29 mouse cellular contexts compared by ENCODE assay signal in the genomic region with DNA sequence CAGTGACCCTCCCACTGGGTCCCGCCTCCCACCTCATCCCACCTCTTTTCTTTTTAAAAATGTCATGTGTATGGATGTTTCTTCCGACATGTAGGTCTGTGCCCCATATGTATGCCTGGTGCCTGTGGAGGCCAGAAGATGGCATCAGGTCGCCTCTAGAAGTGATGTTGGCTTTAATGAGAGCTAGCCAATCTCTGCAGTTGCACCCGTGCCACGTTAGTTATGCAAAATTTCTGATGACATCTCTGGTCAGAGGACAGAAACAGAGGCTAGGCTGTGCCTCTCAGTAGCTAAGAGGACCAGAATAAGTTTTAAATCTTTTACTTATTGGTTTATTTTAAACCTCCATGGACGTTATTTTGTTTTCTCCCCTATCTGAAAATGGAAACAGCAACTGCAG.
DNase-seq lines count a peak whose midpoint lies in the region; ATAC-seq and TF ChIP-seq lines count a peak whose summit lies in the region.
"Had no signal": no experiment of that assay in that cellular context is flagged by ENCODE, and none has a peak within 500 bp of the region (broad histone marks: within the 10 kb centered on the region; RNA-seq: fewer than 3 reads in every experiment).

No protein-coding gene starts in this region.

- 60% methylated on average over 6 of the region's 6 CpGs for WGBS in liver, postnatal 0 days (ENCODE audit: insufficient replicate concordance)
- 55% methylated on average over 6 of the region's 6 CpGs for WGBS in liver, embryonic 12.5 days (ENCODE audit: insufficient replicate concordance)
- 70% methylated on average over 6 of the region's 6 CpGs for WGBS in stomach, postnatal 0 days
- 73% methylated on average over 6 of the region's 6 CpGs for WGBS in midbrain, embryonic 16.5 days

- no peaks in the 10 kb centered on the region for H3K27me3 ChIP-seq in liver, postnatal 0 days (ENCODE audit: insufficient read depth, low read length)
- H3K27me3 ChIP-seq in liver, embryonic 12.5 days (replicated peaks): peaks cover 8% of the 10 kb centered on the region; the same call in 1 of the 2 replicates
- peaks cover 2% of the 10 kb centered on the region for H3K27me3 ChIP-seq in CH12.LX (replicated peaks)
- no peaks in the 10 kb centered on the region for H3K27me3 ChIP-seq in stomach, postnatal 0 days (ENCODE audit: control insufficient read depth, insufficient read depth, low read length)
- no peaks in the 10 kb centered on the region for H3K27me3 ChIP-seq in midbrain, embryonic 16.5 days (ENCODE audit: control insufficient read depth, insufficient read depth, low read depth, low read length)
- H3K27me3 ChIP-seq: embryonic facial prominence, embryonic 15.5 days; forebrain, embryonic 12.5 days; heart, embryonic 15.5 days; hindbrain, embryonic 12.5 days; limb, embryonic 12.5 days; midbrain, embryonic 15.5 days; neural tube, embryonic 12.5 days had no signal

- H3K36me3 ChIP-seq in liver, postnatal 0 days (replicated peaks; ENCODE audit: insufficient read depth, low read length): no peaks in the 10 kb centered on the region
- no peaks in the 10 kb centered on the region for H3K36me3 ChIP-seq in liver, embryonic 12.5 days
- H3K36me3 ChIP-seq in CH12.LX (replicated peaks in 1 of 2; ENCODE audit: control insufficient read depth in 1 of 2, insufficient read depth in 1 of 2, low read length in 1 of 2): no peaks in the 10 kb centered on the region
- no peaks in the 10 kb centered on the region for H3K36me3 ChIP-seq in stomach, postnatal 0 days (ENCODE audit: control insufficient read depth, insufficient read depth, low read length)
- no peaks in the 10 kb centered on the region for H3K36me3 ChIP-seq in midbrain, embryonic 16.5 days (ENCODE audit: control insufficient read depth, insufficient read depth, low read length)
- H3K36me3 ChIP-seq: embryonic facial prominence, embryonic 15.5 days; forebrain, embryonic 12.5 days; heart, embryonic 10.5 days; heart, embryonic 15.5 days; hindbrain, embryonic 12.5 days; limb, embryonic 12.5 days; liver, embryonic 15.5 days; midbrain, embryonic 10.5 days; midbrain, embryonic 15.5 days; neural tube, embryonic 12.5 days had no signal

- no peak for DNase-seq in gastrocnemius, adult 2 months
- DNase-seq in gastrocnemius, postnatal 36 days: no peak
- DNase-seq in liver, postnatal 0 days: no peak
- no peak for DNase-seq in CH12.LX (ENCODE audit: extremely low read depth)
- DNase-seq in stomach, postnatal 0 days (ENCODE audit: low spot score): no peak
- DNase-seq: adrenal gland, postnatal 25 days; cerebellum, adult 11-12 months; cerebellum, adult 9-11 months; forebrain, postnatal 0 days; gastrocnemius, postnatal 10 days; kidney, adult 11 months; kidney, postnatal 25 days; right cerebral cortex, postnatal 4 days; thymus, postnatal 14 days had no signal

- ATAC-seq in liver, postnatal 0 days: no peak
- ATAC-seq in liver, embryonic 12.5 days: no peak
- no peak for ATAC-seq in stomach, postnatal 0 days (ENCODE audit: low FRiP score, low TSS enrichment)
- no peak for ATAC-seq in midbrain, embryonic 16.5 days
- ATAC-seq: forebrain, postnatal 0 days; hindbrain, postnatal 0 days; lung, postnatal 0 days; midbrain, embryonic 15.5 days had no signal

- H3K79me2 ChIP-seq in CH12.LX (replicated peaks; ENCODE audit: control insufficient read depth, extremely low read depth, insufficient read depth, poor library complexity, severe bottlenecking): no peaks in the 10 kb centered on the region

- TF ChIP-seq RAD21 in CH12.LX (IDR thresholded peaks at IDR 0.05; ENCODE audit: low read depth, low read length): peak; percentile 15

- H3K27ac ChIP-seq in gastrocnemius, adult 2 months: 0 out of 2 replicates have a peak overlapping the region, but pooled peaks have one; percentile 10
- H3K27ac ChIP-seq in liver, postnatal 0 days (ENCODE audit: low read depth): no peak overlapping the region
- no peak overlapping the region for H3K27ac ChIP-seq in liver, embryonic 12.5 days
- H3K27ac ChIP-seq in CH12.LX (ENCODE audit: insufficient read depth, low read depth): no peak overlapping the region
- H3K27ac ChIP-seq in stomach, postnatal 0 days (replicated peaks): no peak overlapping the region
- no peak overlapping the region for H3K27ac ChIP-seq in midbrain, embryonic 16.5 days (ENCODE audit: low read length)
- H3K27ac ChIP-seq: embryonic facial prominence, embryonic 15.5 days; forebrain, embryonic 12.5 days; heart, embryonic 10.5 days; heart, embryonic 15.5 days; hindbrain, embryonic 12.5 days; hindbrain, postnatal 0 days; left cerebral cortex, adult 2 months; limb, embryonic 12.5 days; liver, embryonic 15.5 days; midbrain, embryonic 10.5 days; midbrain, embryonic 15.5 days; neural tube, embryonic 12.5 days had no signal

- H3K9me3 ChIP-seq in liver, postnatal 0 days (ENCODE audit: low read length): no peaks in the 10 kb centered on the region
- no peaks in the 10 kb centered on the region for H3K9me3 ChIP-seq in liver, embryonic 12.5 days (replicated peaks)
- no peaks in the 10 kb centered on the region for H3K9me3 ChIP-seq in CH12.LX (replicated peaks; ENCODE audit: low read length)
- H3K9me3 ChIP-seq in stomach, postnatal 0 days (ENCODE audit: control insufficient read depth, low read length): no peaks in the 10 kb centered on the region
- no peaks in the 10 kb centered on the region for H3K9me3 ChIP-seq in midbrain, embryonic 16.5 days (replicated peaks; ENCODE audit: control insufficient read depth, low read length, poor library complexity, severe bottlenecking)
- H3K9me3 ChIP-seq: embryonic facial prominence, embryonic 15.5 days; forebrain, embryonic 12.5 days; heart, embryonic 10.5 days; heart, embryonic 15.5 days; hindbrain, embryonic 12.5 days; limb, embryonic 12.5 days; liver, embryonic 15.5 days; midbrain, embryonic 10.5 days; midbrain, embryonic 15.5 days; neural tube, embryonic 12.5 days had no signal

- no peaks in the 10 kb centered on the region for H3K4me1 ChIP-seq in liver, postnatal 0 days (ENCODE audit: insufficient read depth)
- no peaks in the 10 kb centered on the region for H3K4me1 ChIP-seq in liver, embryonic 12.5 days
- H3K4me1 ChIP-seq in CH12.LX (ENCODE audit: control insufficient read depth in 1 of 2, insufficient read depth in 2 of 2): peaks cover 0 to 6% of the 10 kb centered on the region in 2 experiments; a peak in 1 of 4 replicates
- no peaks in the 10 kb centered on the region for H3K4me1 ChIP-seq in stomach, postnatal 0 days (replicated peaks; ENCODE audit: control insufficient read depth, insufficient read depth)
- no peaks in the 10 kb centered on the region for H3K4me1 ChIP-seq in midbrain, embryonic 16.5 days (ENCODE audit: control insufficient read depth, insufficient read depth, low read length)
- H3K4me1 ChIP-seq: embryonic facial prominence, embryonic 15.5 days; forebrain, embryonic 12.5 days; heart, embryonic 10.5 days; heart, embryonic 15.5 days; hindbrain, embryonic 12.5 days; limb, embryonic 12.5 days; liver, embryonic 15.5 days; midbrain, embryonic 10.5 days; midbrain, embryonic 15.5 days; neural tube, embryonic 12.5 days had no signal

- no peak overlapping the region for H3K4me2 ChIP-seq in liver, postnatal 0 days (ENCODE audit: low read depth, low read length)
- no peak overlapping the region for H3K4me2 ChIP-seq in liver, embryonic 12.5 days
- H3K4me2 ChIP-seq in CH12.LX (ENCODE audit: insufficient read depth, low read depth, poor library complexity, severe bottlenecking): no peak overlapping the region
- H3K4me2 ChIP-seq in stomach, postnatal 0 days (replicated peaks; ENCODE audit: low read depth): no peak overlapping the region
- no peak overlapping the region for H3K4me2 ChIP-seq in midbrain, embryonic 16.5 days (ENCODE audit: low read length)
- H3K4me2 ChIP-seq: embryonic facial prominence, embryonic 15.5 days; forebrain, embryonic 12.5 days; heart, embryonic 15.5 days; hindbrain, embryonic 12.5 days; limb, embryonic 12.5 days; liver, embryonic 15.5 days; midbrain, embryonic 15.5 days; neural tube, embryonic 12.5 days had no signal

- TF ChIP-seq CTCF in gastrocnemius, adult 2 months (IDR thresholded peaks at IDR 0.05): peak; percentile 15; the same call in 1 of the 2 replicates
- TF ChIP-seq CTCF in liver, postnatal 0 days (IDR thresholded peaks at IDR 0.05; ENCODE audit: low read depth): peak; percentile 29; the same call in 1 of the 2 replicates
- peak in 1 of 2 experiments; percentile 33; a peak in 1 of 4 replicates for TF ChIP-seq CTCF in CH12.LX (conservative IDR thresholded peaks at IDR 0.05 in 1 of 2, IDR thresholded peaks at IDR 0.05 in 1 of 2; ENCODE audit: low read depth in 2 of 2, low read length in 2 of 2)
- TF ChIP-seq CTCF in stomach, postnatal 0 days (IDR thresholded peaks at IDR 0.05; ENCODE audit: low read depth): peak; percentile 34

- H3K4me3 ChIP-seq in gastrocnemius, adult 2 months: no peak overlapping the region
- no peak overlapping the region for H3K4me3 ChIP-seq in liver, postnatal 0 days (ENCODE audit: low read depth, low read length)
- no peak overlapping the region for H3K4me3 ChIP-seq in liver, embryonic 12.5 days
- no peak overlapping the region for H3K4me3 ChIP-seq in CH12.LX (replicated peaks in 1 of 3; ENCODE audit: low read depth in 2 of 3, low read length in 2 of 3, poor library complexity in 1 of 3)
- no peak overlapping the region for H3K4me3 ChIP-seq in stomach, postnatal 0 days (ENCODE audit: low read depth, low read length)
- no peak overlapping the region for H3K4me3 ChIP-seq in midbrain, embryonic 16.5 days (ENCODE audit: low read depth, low read length)
- H3K4me3 ChIP-seq: embryonic facial prominence, embryonic 15.5 days; forebrain, embryonic 12.5 days; heart, embryonic 10.5 days; heart, embryonic 15.5 days; hindbrain, embryonic 12.5 days; left cerebral cortex, adult 2 months; limb, embryonic 12.5 days; liver, embryonic 15.5 days; midbrain, embryonic 10.5 days; midbrain, embryonic 15.5 days; neural tube, embryonic 12.5 days had no signal

- no peak for TF ChIP-seq POLR2A in CH12.LX (IDR thresholded peaks at IDR 0.05; ENCODE audit: low read depth, low read length)

- dilution Hi-C loops in CH12.LX (cut with MboI; ENCODE audit: extremely low pct_ligation_motif_present, extremely low pct_unique_long_range_greater_than_20kb, low sequenced_read_pairs): no loop called here

- in situ Hi-C loops in CH12.LX (cut with MboI; ENCODE audit: low pct_ligation_motif_present, low pct_unique_long_range_greater_than_20kb, low sequenced_read_pairs): no loop called here

- no peak overlapping the region for H3K9ac ChIP-seq in liver, postnatal 0 days (replicated peaks)
- H3K9ac ChIP-seq in liver, embryonic 12.5 days: no peak overlapping the region
- no peak overlapping the region for H3K9ac ChIP-seq in CH12.LX (ENCODE audit: insufficient read depth, low read depth)
- no peak overlapping the region for H3K9ac ChIP-seq in stomach, postnatal 0 days (ENCODE audit: low read length)
- H3K9ac ChIP-seq in midbrain, embryonic 16.5 days (ENCODE audit: low read depth, low read length): no peak overlapping the region
- H3K9ac ChIP-seq: embryonic facial prominence, embryonic 15.5 days; forebrain, embryonic 12.5 days; forebrain, postnatal 0 days; heart, embryonic 15.5 days; hindbrain, embryonic 12.5 days; limb, embryonic 12.5 days; liver, embryonic 15.5 days; midbrain, embryonic 15.5 days; neural tube, embryonic 12.5 days had no signal

- intact Hi-C loops in gastrocnemius, adult 2 months (cut with DNase I): loop anchor here (5.0 kb wide), 1 partner anchor 54 kb away; no protein-coding TSS in a partner anchor
- intact Hi-C loops in gastrocnemius, postnatal 36 days (cut with DNase I): no loop called here

- TF ChIP-seq EP300 in liver, postnatal 0 days (IDR thresholded peaks at IDR 0.05; ENCODE audit: low read depth): no peak
- TF ChIP-seq EP300 in CH12.LX (IDR thresholded peaks at IDR 0.05; ENCODE audit: low read length): no peak
- TF ChIP-seq EP300 in stomach, postnatal 0 days (optimal IDR thresholded peaks at IDR 0.05): no peak
